Mouse (Mus musculus) adrenal gland, postnatal 4 days (tissue): ENCODE data around the gene Mtcl1. TPM values are rescaled to one million over a fixed set of nuclear protein-coding genes. Genes with fewer than 3 reads are reported as not detected.

Experiments used
- total RNA-seq, 2 experiments: library from RNA; stranded (reverse); gene quantifications; 2 replicates each; pipeline ENCODE4 v1.2.3; 2021

Mtcl1 gene
- total RNA-seq, 2 experiments from 2014 or later, result 20.5 to 21.7 TPM

Other genes starting within 250 kb of the Mtcl1 start
- 100 to 1,000 TPM; 108 to 127 TPM for gene Rab12, start 70.0 kb upstream of the Mtcl1 start, total RNA-seq
- gene Themis3, start 144.9 kb upstream of the Mtcl1 start, total RNA-seq, result under 1 TPM in 1 of 2 experiments, not detected in 1; 0.11 TPM